19 mouse cellular contexts compared by ENCODE assay signal in the genomic region with DNA sequence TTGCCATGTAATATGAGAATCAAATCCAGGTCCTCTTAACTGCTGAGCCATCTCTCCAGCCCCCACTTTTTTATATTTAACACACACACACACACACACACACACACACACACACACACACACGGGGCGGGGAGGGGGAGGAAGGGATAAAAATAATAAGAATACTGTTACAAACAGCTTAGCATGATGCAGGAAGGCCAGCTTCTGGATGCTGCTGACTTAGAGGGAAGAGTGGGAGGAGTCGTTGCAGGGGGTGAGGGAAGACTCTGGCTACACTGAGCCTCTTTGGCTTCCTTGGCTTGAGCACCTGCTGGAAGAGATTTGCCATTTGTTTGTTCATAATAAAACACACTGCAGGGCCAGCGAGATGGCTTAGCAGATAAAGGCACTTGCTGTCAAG. TPM values are rescaled to one million over a fixed set of nuclear protein-coding genes. Genes with fewer than 3 reads are reported as not detected.
"Had no signal": no experiment of that assay in that cellular context is flagged by ENCODE, and none has a peak within 500 bp of the region (broad histone marks: within the 10 kb centered on the region; RNA-seq: fewer than 3 reads in every experiment).

No protein-coding gene starts in this region.

- H3K27ac ChIP-seq: midbrain, embryonic 10.5 days; midbrain, embryonic 12.5 days; stomach, embryonic 15.5 days; stomach, postnatal 0 days had no signal

- DNase-seq: lung, adult 18-20 months; lung, embryonic 14.5 days; lung, postnatal 10 days; lung, postnatal 4 days; midbrain, embryonic 14.5 days; retina, postnatal 1 day; right cerebral cortex, adult 18-20 months; right cerebral cortex, postnatal 25 days; right cerebral cortex, postnatal 4 days; spleen, adult 18-20 months; thymus, adult 2 months; thymus, postnatal 25 days; thymus, postnatal 4 days had no signal

- H3K4me1 ChIP-seq: midbrain, embryonic 10.5 days; midbrain, embryonic 12.5 days; stomach, embryonic 15.5 days had no signal

- H3K4me3 ChIP-seq: midbrain, embryonic 10.5 days; midbrain, embryonic 12.5 days; myocyte; stomach, embryonic 15.5 days had no signal

RNA-seq across cellular contexts. Expression of a gene that starts 35.1 kb away (rescaled TPM):
- total RNA-seq: megakaryocyte-erythroid progenitor cell, adult 5-6 weeks had no signal
